Mouse (Mus musculus) lung, embryonic 15.5 days (tissue): Measurements from ENCODE around the gene Slc22a15. TPM values are rescaled to one million over a fixed set of nuclear protein-coding genes. Genes with fewer than 3 reads are reported as not detected.

Experiments
- ATAC-seq: fragments of 200-750 bp; cut with Nextera tagmentation; 2 replicates; pipeline ENCODE4 v1.8.0; 2017; ENCODE audit warnings: moderate number of reproducible peaks, borderline replicate concordance; ENCODE audit not compliant: low FRiP score, low TSS enrichment; ENCODE audit errors: extremely low read depth
- H3K27ac ChIP-seq: fragments of 300-500 bp; sonication (generic); 2 replicates; pipeline ENCODE4 v1.5.1; 2015; ENCODE audit warnings: moderate library complexity, mild to moderate bottlenecking, inconsistent platforms
- H3K27me3 ChIP-seq: fragments of 300-500 bp; sonication (generic); 2 replicates; pipeline ENCODE4 v1.6.1; 2015; ENCODE audit warnings: inconsistent platforms
- H3K36me3 ChIP-seq: fragments of 300-500 bp; sonication (generic); 2 replicates; pipeline ENCODE4 v1.6.1; 2015; ENCODE audit warnings: inconsistent platforms
- H3K4me1 ChIP-seq: fragments of 300-500 bp; sonication (generic); 2 replicates; pipeline ENCODE4 v1.6.1; 2015; ENCODE audit warnings: inconsistent platforms
- H3K4me2 ChIP-seq: fragments of 300-500 bp; sonication (generic); 2 replicates; pipeline ENCODE4 v1.6.1; 2015; ENCODE audit warnings: inconsistent platforms, mild to moderate bottlenecking, moderate library complexity
- H3K4me3 ChIP-seq: fragments of 300-500 bp; sonication (generic); 2 replicates; pipeline ENCODE4 v1.5.1; 2015; ENCODE audit warnings: mild to moderate bottlenecking, inconsistent platforms
- H3K9ac ChIP-seq: fragments of 300-500 bp; sonication (generic); 2 replicates; pipeline ENCODE4 v1.6.1; 2015; ENCODE audit warnings: inconsistent platforms
- H3K9me3 ChIP-seq: fragments of 300-500 bp; sonication (generic); 2 replicates; pipeline ENCODE4 v1.6.1; 2016; ENCODE audit warnings: inconsistent platforms
- WGBS: fragments of 180-500 bp; shearing (Covaris S2); methylation state at CpG from one replicate; pipeline ENCODE4 v1.1.7; 2015; 5-methylcytosine and 5-hydroxymethylcytosine counted together
- polyA plus RNA-seq: library from polyadenylated mRNA; unstranded; fragments of >200 nt; fragmentation: Nextera tagmentation; extraction: Ambion mirVana; gene quantifications from 2 replicates; pipeline ENCODE4 v1.2.1, GENCODE M21; 2015

Slc22a15 gene
- polyA plus RNA-seq, 1 experiment from 2014 or later: 4.2 TPM

GRCm38 (mm10) chr3:101854075-101854474, 70.2 kb downstream of the Slc22a15 start:
- 79% methylated on average over 1 of the region's 1 CpGs for WGBS

DNA sequence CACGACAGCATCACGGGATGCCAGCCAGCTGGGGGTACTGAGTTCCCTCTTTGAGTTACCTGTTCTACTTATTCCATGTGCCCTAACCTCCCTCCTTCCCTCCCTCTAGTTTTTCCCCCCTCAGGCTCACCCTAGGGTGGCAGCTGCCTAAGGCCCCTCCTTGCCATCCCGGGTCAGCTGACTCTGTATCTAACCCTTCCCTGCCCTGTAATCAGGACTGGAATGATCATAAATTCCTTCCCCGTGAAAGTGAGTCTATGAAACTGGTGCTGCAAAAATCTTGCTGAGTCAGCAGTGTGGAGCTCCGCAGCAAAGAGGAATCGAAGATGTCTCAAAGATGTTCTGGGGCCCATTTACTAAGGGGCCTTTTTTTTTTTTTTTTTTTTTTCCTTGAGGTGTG, 72.9 kb downstream of the Slc22a15 start:
- Histone ChIP-seq H3K27me3 (no peaks in the 10 kb centered on the region), H3K36me3 (no peaks in the 10 kb centered on the region), H3K9ac (no peak overlapping the region), H3K9me3 (no peaks in the 10 kb centered on the region), H3K4me1 (no peaks in the 10 kb centered on the region), H3K4me2 (no peak overlapping the region), H3K4me3 (no peak overlapping the region), H3K27ac (no peak overlapping the region)
- ATAC-seq: no peak; the same call in 1 of the 2 replicates
- 68% methylated on average over 6 of the region's 6 CpGs for WGBS

More at GRCm38 (mm10) chr3:101854075-101854474, 70.2 kb downstream of the Slc22a15 start:
- no peaks in the 10 kb centered on the region for H3K36me3 ChIP-seq
- no peak overlapping the region for H3K27ac ChIP-seq
- H3K9me3 ChIP-seq: no peaks in the 10 kb centered on the region
- no peak for ATAC-seq
- no peak overlapping the region for H3K4me2 ChIP-seq
- no peak overlapping the region for H3K4me3 ChIP-seq
- no peaks in the 10 kb centered on the region for H3K4me1 ChIP-seq
- no peaks in the 10 kb centered on the region for H3K27me3 ChIP-seq
- H3K9ac ChIP-seq: no peak overlapping the region

- Histone ChIP-seq H3K27ac (no peak within 1 kb of the TSS), H3K27me3 (no peaks in the 10 kb centered on the region), H3K4me1 (no peaks in the 10 kb centered on the region), H3K9ac (no peak within 1 kb of the TSS), H3K4me3 (no peak within 1 kb of the TSS), H3K4me2 (no peak within 1 kb of the TSS), H3K36me3 (no peaks in the 10 kb centered on the region), H3K9me3 (no peaks in the 10 kb centered on the region)
- WGBS: 81% methylated on average over 5 of the region's 5 CpGs
- no peak for ATAC-seq
Observed at GRCm38 (mm10) chr3:101848816-101849215, 75.4 kb downstream of the Slc22a15 start, which contains the start of gene Mab21l3. Mab21l3 (minus strand) TSS chr3:101848959.

DNA sequence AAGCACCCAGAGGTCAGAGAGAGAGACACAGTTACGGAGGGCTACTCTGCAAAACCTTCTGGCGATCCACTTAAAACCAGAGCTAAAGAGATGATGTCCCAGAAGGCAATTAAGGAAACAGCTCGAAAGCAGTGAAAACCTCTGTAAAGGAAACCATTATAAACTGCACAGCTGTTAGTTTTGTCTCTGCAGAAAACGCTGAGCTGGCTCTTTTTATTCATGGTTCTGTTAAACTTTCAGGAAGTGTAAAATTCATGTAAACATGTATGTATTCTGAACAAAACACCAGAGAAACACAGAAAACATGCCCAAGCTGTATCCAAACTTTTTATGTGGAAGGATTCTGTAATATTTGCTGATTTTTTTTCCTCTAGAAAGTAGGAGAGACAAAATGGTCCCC, 78.2 kb downstream of the Slc22a15 start:
- no peaks in the 10 kb centered on the region for H3K36me3 ChIP-seq
- no peaks in the 10 kb centered on the region for H3K9me3 ChIP-seq
- no peaks in the 10 kb centered on the region for H3K27me3 ChIP-seq
- no peak overlapping the region for H3K4me2 ChIP-seq
- 63% methylated on average over 4 of the region's 4 CpGs for WGBS
- H3K4me3 ChIP-seq: no peak overlapping the region
- ATAC-seq: no peak
- H3K9ac ChIP-seq: no peak overlapping the region
- H3K27ac ChIP-seq: no peak overlapping the region
- no peaks in the 10 kb centered on the region for H3K4me1 ChIP-seq

DNA sequence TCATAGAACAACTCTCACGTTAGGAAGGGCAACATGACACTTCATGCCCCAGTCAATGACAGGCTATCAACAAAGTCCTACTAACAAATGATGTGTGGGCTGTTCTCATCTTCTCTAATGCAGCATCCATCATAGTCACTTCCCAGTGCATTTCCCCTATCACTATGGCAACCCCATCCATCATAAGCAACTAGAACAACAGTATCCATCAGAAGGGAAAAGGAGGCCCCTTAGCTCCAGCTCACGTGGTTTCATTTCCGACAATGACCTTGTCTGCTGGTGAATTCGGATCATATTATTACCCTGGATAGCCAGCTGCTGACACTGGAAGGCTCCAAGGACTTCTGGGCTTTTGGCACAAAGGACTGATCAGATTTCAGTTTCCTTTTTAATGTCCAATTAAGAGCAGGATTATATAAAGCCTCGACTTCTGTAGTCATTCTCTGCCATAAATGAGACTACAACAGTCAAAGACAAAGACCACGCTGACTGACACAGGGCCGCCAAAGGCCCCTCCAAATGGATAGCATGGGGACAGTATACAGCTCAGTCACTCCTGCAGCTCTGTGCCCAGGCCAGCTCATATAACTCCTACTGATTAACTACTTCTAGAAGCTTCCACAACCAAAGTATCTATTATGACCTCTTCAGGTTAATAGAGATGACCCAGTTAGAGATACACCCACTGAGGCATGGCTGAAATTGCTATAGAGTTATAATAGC, 81.7 kb downstream of the Slc22a15 start:
- no peaks in the 10 kb centered on the region for H3K36me3 ChIP-seq
- no peak overlapping the region for H3K9ac ChIP-seq
- no peaks in the 10 kb centered on the region for H3K9me3 ChIP-seq
- H3K27me3 ChIP-seq: no peaks in the 10 kb centered on the region
- H3K4me3 ChIP-seq: no peak overlapping the region
- no peak for ATAC-seq
- WGBS: 57% methylated on average over 7 of the region's 7 CpGs
- no peaks in the 10 kb centered on the region for H3K4me1 ChIP-seq
- no peak overlapping the region for H3K4me2 ChIP-seq
- no peak overlapping the region for H3K27ac ChIP-seq

GRCm38 (mm10) chr3:101839327-101839726, 84.9 kb downstream of the Slc22a15 start:
- peaks cover 9% of the 10 kb centered on the region for H3K4me1 ChIP-seq
- H3K4me2 ChIP-seq: no peak overlapping the region
- H3K9ac ChIP-seq: no peak overlapping the region
- no peak overlapping the region for H3K27ac ChIP-seq
- ATAC-seq: no peak
- H3K4me3 ChIP-seq: no peak overlapping the region
- 85% methylated on average over 9 of the region's 9 CpGs for WGBS
- H3K9me3 ChIP-seq: no peaks in the 10 kb centered on the region
- no peaks in the 10 kb centered on the region for H3K36me3 ChIP-seq
- H3K27me3 ChIP-seq: no peaks in the 10 kb centered on the region

DNA sequence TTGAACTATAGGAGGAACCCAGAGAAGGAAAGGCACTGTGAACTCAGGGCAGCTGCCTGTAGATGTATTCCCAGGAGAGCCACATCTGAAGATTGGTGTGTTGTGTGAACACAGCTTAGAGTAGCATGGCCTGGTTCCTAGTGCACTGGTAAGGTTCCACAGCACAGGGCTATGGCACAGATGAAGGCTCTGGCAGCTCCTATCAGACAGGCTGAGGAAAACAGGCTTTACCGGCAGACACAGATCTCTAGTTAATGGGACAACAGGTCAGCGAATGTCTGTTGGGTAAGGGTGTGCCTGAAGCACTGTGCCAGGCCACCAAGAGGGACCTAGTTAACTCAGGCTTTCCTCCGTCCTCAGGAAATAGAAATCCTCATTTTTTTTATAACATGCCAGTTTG, 87.3 kb downstream of the Slc22a15 start:
- H3K9ac ChIP-seq: no peak overlapping the region
- no peak overlapping the region for H3K4me3 ChIP-seq
- no peaks in the 10 kb centered on the region for H3K27me3 ChIP-seq
- ATAC-seq: no peak
- H3K27ac ChIP-seq: no peak overlapping the region
- H3K4me1 ChIP-seq: peaks cover 14% of the 10 kb centered on the region
- no peaks in the 10 kb centered on the region for H3K36me3 ChIP-seq
- no peaks in the 10 kb centered on the region for H3K9me3 ChIP-seq
- 81% methylated on average over 3 of the region's 3 CpGs for WGBS
- H3K4me2 ChIP-seq: no peak overlapping the region

DNA sequence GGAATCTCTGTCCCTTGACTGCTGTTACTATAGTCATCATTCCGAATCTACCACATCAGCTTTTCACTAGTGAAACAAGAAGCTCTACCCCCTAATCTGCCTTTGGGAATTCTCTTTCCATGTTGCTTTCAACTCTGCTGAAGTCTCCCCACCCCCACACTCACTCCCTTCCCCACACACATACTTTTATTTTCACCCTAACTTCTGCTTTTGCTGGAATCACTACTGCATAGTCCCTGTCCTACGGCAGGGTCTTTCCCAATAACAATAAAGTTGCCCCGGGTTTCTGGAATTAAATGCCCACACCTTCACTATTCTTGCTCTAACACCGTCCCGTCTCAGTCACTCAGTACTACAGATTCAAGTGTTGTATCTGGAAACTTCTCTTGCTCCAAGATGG, 87.7 kb downstream of the Slc22a15 start:
- no peak overlapping the region for H3K9ac ChIP-seq
- WGBS: 68% methylated on average over 5 of the region's 5 CpGs
- 0 out of 2 replicates have a peak, but pooled peaks have one; percentile 16 for ATAC-seq
- H3K9me3 ChIP-seq: no peaks in the 10 kb centered on the region
- H3K4me2 ChIP-seq: peak overlapping the region; percentile 56
- 0 out of 2 replicates have a peak overlapping the region, but pooled peaks have one; percentile 22 for H3K27ac ChIP-seq
- H3K27me3 ChIP-seq: no peaks in the 10 kb centered on the region
- peak overlapping the region; percentile 18; the same call in 1 of the 2 replicates for H3K4me3 ChIP-seq
- no peaks in the 10 kb centered on the region for H3K36me3 ChIP-seq
- H3K4me1 ChIP-seq: peaks cover 18% of the 10 kb centered on the region

DNA sequence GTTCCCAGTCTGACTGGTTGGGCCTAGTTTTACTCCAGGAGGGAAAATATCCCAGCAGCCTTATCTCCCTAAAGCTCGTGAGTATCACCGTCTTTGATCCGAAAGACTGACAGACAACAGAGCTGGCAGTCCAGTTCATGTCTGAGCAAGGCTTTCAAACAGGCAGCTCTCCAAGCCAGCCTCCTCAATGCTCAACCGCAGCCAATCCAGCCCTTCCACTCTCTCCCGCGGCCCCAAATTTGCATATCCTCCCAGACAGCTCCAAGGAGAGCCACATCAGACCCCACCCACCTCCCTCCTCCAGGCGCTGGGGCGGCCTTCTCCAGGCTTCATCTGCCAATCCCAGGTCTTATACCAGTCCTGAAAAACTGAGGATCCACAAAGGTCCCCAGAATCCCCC, 88.2 kb downstream of the Slc22a15 start:
- H3K4me2 ChIP-seq: peak overlapping the region; percentile 56
- ATAC-seq: peak; percentile 92
- no peaks in the 10 kb centered on the region for H3K9me3 ChIP-seq
- no peaks in the 10 kb centered on the region for H3K36me3 ChIP-seq
- H3K4me1 ChIP-seq: peaks cover 19% of the 10 kb centered on the region
- 0 out of 2 replicates have a peak overlapping the region, but pooled peaks have one; percentile 22 for H3K27ac ChIP-seq
- H3K27me3 ChIP-seq: no peaks in the 10 kb centered on the region
- H3K4me3 ChIP-seq: peak overlapping the region; percentile 18; the same call in 1 of the 2 replicates
- WGBS: under 1% methylated on average over 8 of the region's 8 CpGs
- peak overlapping the region; percentile 14; the same call in 1 of the 2 replicates for H3K9ac ChIP-seq

DNA sequence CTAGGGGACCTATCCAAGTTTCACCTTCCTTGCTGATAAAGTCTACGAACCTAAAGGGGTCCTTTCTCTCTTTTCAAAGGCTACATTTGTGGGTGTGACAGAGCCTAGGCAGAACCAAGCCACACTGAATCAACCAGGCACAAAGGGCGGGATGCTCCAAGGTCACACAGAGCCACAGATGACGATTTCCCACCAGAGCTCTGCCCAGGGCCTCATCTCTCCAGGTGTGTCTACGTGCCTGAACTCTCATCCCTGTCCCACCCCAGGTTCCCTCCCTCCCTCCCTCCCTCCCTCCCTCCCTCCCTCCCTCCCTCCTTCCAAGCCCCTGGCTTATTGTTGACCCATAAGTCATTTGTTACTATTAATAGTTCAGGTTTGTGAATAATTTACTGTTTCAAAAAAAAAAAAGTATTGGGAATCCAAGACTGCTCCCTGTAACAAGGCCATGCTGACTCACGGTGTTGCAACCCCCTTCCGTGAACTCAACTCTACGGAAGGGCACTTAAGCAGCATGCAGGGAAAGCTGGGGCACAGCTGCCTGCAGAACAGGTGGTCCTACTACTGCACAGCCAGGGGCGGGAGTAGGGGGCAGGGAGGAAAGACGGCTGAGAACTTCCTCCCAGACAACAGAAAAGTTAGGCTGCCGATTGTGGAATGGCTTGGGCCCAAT, 92.9 kb downstream of the Slc22a15 start:
- Histone ChIP-seq H3K4me2 (no peak overlapping the region), H3K4me1 (peaks cover 17% of the 10 kb centered on the region), H3K36me3 (no peaks in the 10 kb centered on the region), H3K9me3 (no peaks in the 10 kb centered on the region), H3K4me3 (no peak overlapping the region), H3K9ac (no peak overlapping the region), H3K27ac (peak overlapping the region; percentile 28; the same call in 1 of the 2 replicates), H3K27me3 (no peaks in the 10 kb centered on the region)
- no peak; the same call in 1 of the 2 replicates for ATAC-seq
- 30% methylated on average over 10 of the region's 10 CpGs for WGBS

- H3K9me3 ChIP-seq: no peaks in the 10 kb centered on the region
- no peaks in the 10 kb centered on the region for H3K27me3 ChIP-seq
- WGBS: 70% methylated on average over 10 of the region's 10 CpGs
- H3K36me3 ChIP-seq: no peaks in the 10 kb centered on the region
- no peak overlapping the region for H3K4me2 ChIP-seq
- H3K4me3 ChIP-seq: no peak overlapping the region
- H3K4me1 ChIP-seq: peaks cover 10% of the 10 kb centered on the region; the same call in 1 of the 2 replicates
- no peak overlapping the region for H3K9ac ChIP-seq
- ATAC-seq: no peak
- no peak overlapping the region for H3K27ac ChIP-seq
Observed at GRCm38 (mm10) chr3:101829881-101830616, 94.2 kb downstream of the Slc22a15 start.
